Mouse (Mus musculus): ENCODE data around the gene Pcbp2. TPM values are rescaled to one million over a fixed set of nuclear protein-coding genes. Genes with fewer than 3 reads are reported as not detected.

The Pcbp2 gene
- total RNA-seq (2021) = 100 to 1,000 TPM; 382 to 414 TPM
- long read RNA-seq, experiment 1, partial matches to known transcripts = 7 of 52 reads
- long read RNA-seq, experiment 1, other reads (novel, unspliced or antisense) = 38 of 52 reads
- long read RNA-seq, experiment 2, partial matches to known transcripts = 26 of 60 reads
- long read RNA-seq, experiment 2, other reads (novel, unspliced or antisense) = 31 of 60 reads

- DNase-seq = peak; percentile 98
- intact Hi-C loops (cut with DNase I; ENCODE audit: low total_unique reads) = no loop called here
Observed at GRCm38 (mm10) chr15:102470183-102470604, at the start of gene Pcbp2. Gene Pcbp2 (plus strand): TSS chr15:102470539.

GRCm38 (mm10) chr15:102420986-102421385 lies 49.4 kb upstream of the Pcbp2 start:
- intact Hi-C loops (cut with DNase I; ENCODE audit: low total_unique reads) = loop anchor here (5.0 kb wide), 1 partner anchor 39 kb away; no protein-coding TSS in a partner anchor
- no peak for DNase-seq

GRCm38 (mm10) chr15:102421437-102421836 lies 48.9 kb upstream of the Pcbp2 start:
- intact Hi-C loops (cut with DNase I; ENCODE audit: low total_unique reads) = loop anchor here (5.0 kb wide), 1 partner anchor 39 kb away; no protein-coding TSS in a partner anchor
- no peak for DNase-seq

- intact Hi-C loops (cut with DNase I; ENCODE audit: low total_unique reads) = loop anchor here (5.0 kb wide), 1 partner anchor 41 kb away; no protein-coding TSS in a partner anchor
- DNase-seq = no peak
Observed at GRCm38 (mm10) chr15:102423602-102424240, 46.6 kb upstream of the Pcbp2 start.

GRCm38 (mm10) chr15:102424657-102425056 lies 45.7 kb upstream of the Pcbp2 start:
- no peak for DNase-seq
- intact Hi-C loops (cut with DNase I; ENCODE audit: low total_unique reads) = loop anchor here (5.0 kb wide), 1 partner anchor 42 kb away; no protein-coding TSS in a partner anchor

- intact Hi-C loops (cut with DNase I; ENCODE audit: low total_unique reads) = no loop called here
- no peak for DNase-seq
Observed at GRCm38 (mm10) chr15:102426963-102427362, 43.4 kb upstream of the Pcbp2 start.

- intact Hi-C loops (cut with DNase I; ENCODE audit: low total_unique reads) = no loop called here
Observed at GRCm38 (mm10) chr15:102432046-102432445, 38.3 kb upstream of the Pcbp2 start.

GRCm38 (mm10) chr15:102433173-102433572 lies 37.2 kb upstream of the Pcbp2 start:
- no peak for DNase-seq
- intact Hi-C loops (cut with DNase I; ENCODE audit: low total_unique reads) = no loop called here

More at GRCm38 (mm10) chr15:102432046-102432445, 38.3 kb upstream of the Pcbp2 start:
- no peak for DNase-seq

- intact Hi-C loops (cut with DNase I; ENCODE audit: low total_unique reads) = loop anchor here (5.0 kb wide), 1 partner anchor 60 kb away; no protein-coding TSS in a partner anchor
Observed at GRCm38 (mm10) chr15:102442490-102442889, 27.8 kb upstream of the Pcbp2 start.

GRCm38 (mm10) chr15:102445146-102445545 lies 25.2 kb upstream of the Pcbp2 start, which contains the start of gene Amhr2:
Gene Amhr2 (plus strand): TSS chr15:102445367.
- intact Hi-C loops (cut with DNase I; ENCODE audit: low total_unique reads) = no loop called here
- DNase-seq = no peak

More at GRCm38 (mm10) chr15:102442490-102442889, 27.8 kb upstream of the Pcbp2 start:
- DNase-seq = peak; percentile 73

- intact Hi-C loops (cut with DNase I; ENCODE audit: low total_unique reads) = no loop called here
- no peak for DNase-seq
Observed at GRCm38 (mm10) chr15:102446448-102446847, 23.9 kb upstream of the Pcbp2 start.

- intact Hi-C loops (cut with DNase I; ENCODE audit: low total_unique reads) = no loop called here
- DNase-seq = no peak
Observed at GRCm38 (mm10) chr15:102449366-102449765, 21.0 kb upstream of the Pcbp2 start.

- intact Hi-C loops (cut with DNase I; ENCODE audit: low total_unique reads) = no loop called here
- DNase-seq = no peak
Observed at GRCm38 (mm10) chr15:102450928-102451327, 19.4 kb upstream of the Pcbp2 start.

GRCm38 (mm10) chr15:102451666-102452430 lies 18.5 kb upstream of the Pcbp2 start:
- intact Hi-C loops (cut with DNase I; ENCODE audit: low total_unique reads) = no loop called here
- peak; percentile 45 for DNase-seq

GRCm38 (mm10) chr15:102455993-102456392 lies 14.3 kb upstream of the Pcbp2 start:
- intact Hi-C loops (cut with DNase I; ENCODE audit: low total_unique reads) = no loop called here
- no peak for DNase-seq

GRCm38 (mm10) chr15:102458050-102458736 lies 12.1 kb upstream of the Pcbp2 start:
- no peak for DNase-seq
- intact Hi-C loops (cut with DNase I; ENCODE audit: low total_unique reads) = no loop called here

GRCm38 (mm10) chr15:102458904-102459317 lies 11.4 kb upstream of the Pcbp2 start, which contains the start of gene Prr13:
Gene Prr13 (plus strand): TSS chr15:102459028.
- intact Hi-C loops (cut with DNase I; ENCODE audit: low total_unique reads) = no loop called here
- peak; percentile 83 for DNase-seq

GRCm38 (mm10) chr15:102459381-102459780 lies 11.0 kb upstream of the Pcbp2 start:
- no peak for DNase-seq
- intact Hi-C loops (cut with DNase I; ENCODE audit: low total_unique reads) = no loop called here

- intact Hi-C loops (cut with DNase I; ENCODE audit: low total_unique reads) = no loop called here
- no peak for DNase-seq
Observed at GRCm38 (mm10) chr15:102459847-102460246, 10.5 kb upstream of the Pcbp2 start.
